Mouse (Mus musculus): ENCODE measurements around the gene Mgat4a.
"Not testable (repeated sequence)": the region's sequence is repeated elsewhere in the genome, so short reads cannot be mapped to it uniquely, and the experiment has no call there.

The Mgat4a gene

DNA sequence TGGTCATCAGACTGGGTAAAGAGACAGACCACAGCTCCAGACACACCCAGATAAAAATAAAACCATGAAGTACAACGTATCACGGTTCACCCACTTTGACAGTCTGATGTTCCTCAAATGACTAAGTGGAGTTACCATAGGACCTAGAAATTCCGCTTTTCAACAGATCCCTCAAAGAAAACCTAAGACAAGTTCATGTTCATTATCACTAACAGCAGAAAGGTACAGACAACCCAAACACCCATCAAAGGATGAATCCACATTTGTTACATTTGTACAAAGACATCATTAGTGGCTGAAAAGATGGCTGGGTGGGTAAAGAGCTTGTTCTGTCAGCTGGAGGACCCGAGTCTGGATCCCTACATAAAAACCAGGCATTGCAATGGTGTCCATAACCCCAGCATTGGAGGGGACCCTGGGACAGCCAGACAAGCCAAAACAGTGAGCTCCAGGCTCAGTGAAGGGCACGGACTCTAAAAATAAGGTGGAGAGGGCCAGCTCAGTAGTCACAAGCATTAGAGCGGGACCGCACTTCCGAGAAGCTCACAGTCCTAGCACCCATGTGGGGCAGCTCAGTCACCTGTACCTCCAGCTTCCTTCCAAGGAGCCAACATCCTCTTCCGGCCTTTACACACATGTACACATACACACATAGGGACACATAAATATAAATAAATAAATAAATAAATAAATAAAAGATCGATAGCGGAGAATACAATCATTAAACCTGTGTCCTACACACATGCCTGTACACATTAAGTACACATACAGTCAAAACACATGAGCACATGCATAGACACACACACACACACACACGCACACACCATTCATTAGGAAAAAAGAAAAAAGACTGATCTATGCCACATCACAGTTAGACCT lies 8.9 kb downstream of the Mgat4a start:
- DNase-seq (ENCODE audit: low read depth), result no peak

DNA sequence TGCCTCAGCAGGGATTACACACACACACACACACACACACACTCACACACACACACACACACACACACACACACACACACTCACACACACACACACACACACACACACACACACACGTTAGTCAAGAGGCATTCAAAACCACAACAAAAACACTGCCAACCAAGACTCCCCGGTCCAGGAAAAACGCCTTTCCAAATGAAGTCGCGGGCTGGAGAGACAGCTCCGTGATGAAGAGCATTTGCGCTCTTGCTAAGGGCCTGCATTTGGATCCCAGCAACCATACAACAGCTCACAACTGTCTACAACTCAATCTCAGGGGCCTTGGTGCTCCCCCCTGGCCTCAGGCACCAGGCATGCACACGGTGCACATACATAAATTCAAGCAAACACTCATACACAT lies 10.8 kb downstream of the Mgat4a start:
- no peak for DNase-seq (ENCODE audit: low read depth)

DNA sequence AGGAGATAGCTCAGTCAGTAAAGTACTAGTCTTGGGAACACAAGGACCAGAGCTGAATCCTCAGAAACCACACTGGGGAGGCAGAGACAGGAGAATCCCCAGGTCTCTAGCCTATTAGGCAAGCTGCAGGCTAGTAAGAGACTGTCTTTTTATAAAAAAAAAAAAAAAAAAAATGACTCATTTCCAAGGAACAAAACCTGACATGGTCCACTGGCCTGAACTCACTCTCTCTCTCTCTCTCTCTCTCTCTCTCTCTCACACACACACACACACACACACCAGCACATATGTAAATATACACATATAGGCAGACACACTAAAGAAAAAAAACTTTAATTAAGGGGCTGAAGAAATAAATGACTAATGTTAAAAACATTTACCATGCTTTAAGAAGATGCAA lies 14.6 kb downstream of the Mgat4a start:
- no peak for DNase-seq (ENCODE audit: low read depth)

DNA sequence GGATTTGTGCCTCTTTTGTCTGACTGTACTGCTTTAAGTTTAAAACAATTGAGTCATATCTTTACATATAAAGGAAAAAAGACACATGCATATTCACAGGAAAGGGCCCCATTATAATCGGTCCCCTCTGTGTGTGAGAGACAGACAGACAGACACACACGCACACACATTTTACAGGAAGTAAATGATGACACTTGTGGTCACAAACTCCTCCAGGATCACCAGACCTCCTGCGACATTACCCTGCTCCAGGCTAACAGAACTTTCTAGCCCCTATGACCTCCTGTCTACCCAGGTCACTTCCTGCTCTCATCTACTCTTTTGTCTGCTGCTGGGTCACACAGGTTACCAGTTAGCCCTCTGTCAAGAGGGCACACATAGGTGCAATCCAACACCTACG lies 16.1 kb downstream of the Mgat4a start:
- DNase-seq (ENCODE audit: low read depth), result no peak

DNA sequence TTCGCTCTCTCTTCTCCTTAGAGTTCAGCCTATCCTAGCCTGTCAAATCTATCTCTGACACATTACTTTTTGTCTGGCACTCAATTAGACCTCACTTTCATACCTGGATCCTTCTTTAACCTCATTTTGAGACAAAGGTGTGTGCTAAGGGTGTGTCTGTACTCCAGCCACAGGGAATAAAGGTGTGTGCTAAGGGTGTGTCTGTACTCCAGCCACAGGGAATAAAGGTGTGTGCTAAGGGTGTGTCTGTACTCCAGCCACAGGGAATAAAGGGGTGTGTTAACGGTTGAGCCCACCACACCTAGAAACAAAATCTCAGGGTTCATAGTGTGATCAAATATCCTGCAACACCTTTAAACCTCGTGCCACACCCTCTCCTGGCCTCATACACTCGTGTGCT lies 16.7 kb downstream of the Mgat4a start:
- not testable (repeated sequence) for DNase-seq (ENCODE audit: low read depth)

DNA sequence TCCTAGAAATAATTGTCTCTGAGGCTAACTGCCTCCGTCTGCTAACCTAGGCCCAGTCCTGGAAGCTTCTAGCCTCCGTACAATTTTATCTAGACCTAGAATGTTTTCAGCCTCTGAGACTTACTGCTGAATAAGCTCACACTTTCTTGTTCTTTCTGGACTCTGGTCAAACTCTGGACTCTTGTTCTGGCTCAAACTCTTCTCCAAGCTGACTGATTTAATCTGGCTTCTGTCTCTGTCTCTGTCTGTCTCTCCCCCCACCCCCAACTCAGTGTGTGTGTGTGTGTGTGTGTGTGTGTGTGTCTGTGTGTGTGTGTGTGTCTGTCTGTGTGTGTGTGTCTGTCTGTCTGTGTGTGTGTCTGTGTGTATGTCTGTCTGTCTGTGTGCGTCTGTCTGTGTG lies 17.3 kb downstream of the Mgat4a start:
- not testable (repeated sequence) for DNase-seq (ENCODE audit: low read depth)

DNA sequence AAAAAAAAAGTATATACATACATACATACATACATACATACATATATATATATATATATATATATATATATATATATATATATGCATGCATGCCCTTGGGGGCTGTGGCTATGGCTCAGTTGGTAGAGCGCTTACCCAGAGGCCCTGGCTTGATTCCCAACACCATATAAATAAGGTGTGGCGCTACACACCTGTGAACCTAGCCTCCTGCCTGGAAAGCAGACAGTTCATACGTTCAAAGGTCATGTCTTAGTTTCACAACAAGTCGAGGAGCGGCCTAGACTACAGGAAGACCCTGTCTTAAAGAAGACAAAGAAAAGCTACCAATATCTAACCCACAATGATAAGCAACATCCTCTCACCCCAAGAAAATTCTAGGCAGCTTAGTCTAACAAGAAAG lies 18.7 kb downstream of the Mgat4a start:
- DNase-seq (ENCODE audit: low read depth), result no peak

DNA sequence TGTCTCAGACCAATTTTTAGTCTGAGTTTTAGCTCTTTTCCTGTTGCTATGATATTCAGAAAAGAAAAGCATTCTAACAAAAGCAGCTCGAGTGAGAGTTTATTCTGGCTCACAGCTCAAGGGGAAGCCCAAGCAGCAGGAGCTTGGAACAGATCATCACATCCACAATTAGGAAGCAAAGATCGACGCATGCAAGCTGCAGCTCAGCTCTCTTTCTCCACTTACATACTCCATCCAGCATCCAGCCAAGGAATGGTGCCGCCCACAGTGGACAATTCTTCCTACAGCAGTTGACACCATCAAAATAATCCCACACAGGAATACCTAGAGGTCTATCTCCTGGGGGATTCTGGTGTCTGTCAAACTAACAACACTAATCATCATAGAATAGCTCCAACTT lies 22.0 kb downstream of the Mgat4a start:
- DNase-seq (ENCODE audit: low read depth), result no peak

DNA sequence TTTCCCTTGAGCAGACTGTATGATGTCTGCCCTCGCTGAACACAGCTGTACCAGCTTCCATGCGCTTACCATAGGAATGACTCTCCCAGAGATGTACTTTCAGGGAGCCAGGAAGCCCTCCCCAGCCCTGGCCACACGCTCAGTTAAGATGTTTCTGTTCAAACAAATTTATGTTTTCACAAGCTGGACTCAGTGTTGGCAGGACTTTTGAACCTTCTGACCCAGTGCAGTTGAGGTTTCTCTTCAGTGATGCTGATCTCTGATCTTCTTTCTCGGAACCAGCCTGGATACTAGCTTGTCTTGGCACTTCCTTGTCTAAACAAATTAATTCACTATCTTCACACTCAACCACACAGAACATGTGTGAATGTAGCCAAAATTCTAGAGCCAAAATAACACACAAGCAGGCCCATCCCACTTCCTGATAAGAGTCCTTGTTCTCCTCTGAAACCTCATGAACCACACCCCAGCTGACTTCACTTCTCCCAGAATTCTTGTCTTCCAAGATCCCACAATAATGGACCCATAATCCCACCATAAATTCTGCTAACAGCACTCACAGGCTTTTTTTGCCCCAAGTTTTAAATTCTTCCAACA lies 22.6 kb downstream of the Mgat4a start:
- no peak for DNase-seq (ENCODE audit: low read depth)

DNA sequence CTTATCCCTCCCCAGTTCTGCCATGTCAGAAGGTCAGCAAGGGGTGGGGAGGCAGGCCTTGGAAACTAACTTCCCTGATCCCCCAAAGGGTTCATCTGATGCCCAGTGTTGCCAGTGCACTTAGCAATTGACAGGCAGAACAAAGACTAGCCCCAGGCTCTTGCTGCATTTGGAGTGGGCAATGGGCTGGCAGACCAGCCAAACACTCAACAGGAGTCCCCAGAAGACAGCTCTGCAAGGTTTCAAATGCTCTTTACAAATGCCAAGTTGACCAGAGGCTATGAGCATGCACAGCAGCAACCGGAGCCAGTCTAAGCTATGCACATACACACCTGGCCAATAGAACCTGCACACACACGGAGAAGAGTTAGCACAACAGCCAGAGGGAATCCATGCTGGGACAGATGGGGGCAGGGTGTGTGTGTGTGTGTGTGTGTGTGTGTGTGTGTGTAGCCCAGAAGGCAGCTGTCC lies 27.8 kb downstream of the Mgat4a start:
- DNase-seq (ENCODE audit: low read depth), result no peak

DNA sequence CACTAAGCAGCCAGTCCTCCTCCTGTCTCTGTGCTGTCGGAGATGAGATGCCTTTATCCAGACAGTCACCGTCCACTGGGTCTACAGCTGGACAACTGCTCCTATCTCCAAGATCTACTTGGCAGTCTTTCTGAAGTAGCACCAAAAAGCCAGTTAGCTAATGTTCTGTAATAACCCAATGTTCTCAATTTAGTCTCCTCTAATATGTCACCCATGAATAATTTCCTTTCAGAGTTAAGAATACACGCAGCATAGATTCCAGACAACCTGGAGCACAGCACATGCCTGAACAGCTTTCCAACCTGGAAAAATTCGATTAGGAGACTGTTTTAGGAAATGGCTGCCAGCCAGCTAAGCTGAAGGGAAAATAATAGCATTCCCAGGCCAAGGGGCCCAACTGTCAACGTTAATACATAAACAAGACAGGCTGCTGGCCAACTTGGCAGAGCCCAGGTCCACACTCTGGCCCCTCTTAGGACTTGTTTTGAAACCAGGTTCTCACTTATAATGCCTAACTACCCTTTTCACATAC lies 28.6 kb downstream of the Mgat4a start:
- peak; percentile 16 for DNase-seq (ENCODE audit: low read depth)

DNA sequence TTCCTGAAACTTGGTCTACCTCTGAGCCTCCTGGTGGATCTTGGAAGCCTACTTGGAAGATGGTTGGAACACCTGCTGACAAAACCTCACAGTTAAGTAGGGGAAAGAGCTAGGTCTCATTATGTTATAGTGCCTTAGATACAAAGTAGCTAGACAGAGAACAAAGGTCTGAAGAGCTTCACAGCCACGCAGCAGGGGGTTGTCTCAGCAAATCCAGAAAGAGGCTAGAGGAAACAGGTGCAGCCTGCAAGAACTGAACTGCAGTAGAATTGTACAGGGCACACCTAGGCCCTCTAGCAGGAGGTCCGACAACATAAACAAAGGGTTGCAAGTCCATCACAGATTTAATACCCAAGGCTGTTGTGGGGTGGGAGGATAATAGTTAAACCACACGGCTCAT lies 30.6 kb downstream of the Mgat4a start:
- DNase-seq (ENCODE audit: low read depth), result no peak

DNA sequence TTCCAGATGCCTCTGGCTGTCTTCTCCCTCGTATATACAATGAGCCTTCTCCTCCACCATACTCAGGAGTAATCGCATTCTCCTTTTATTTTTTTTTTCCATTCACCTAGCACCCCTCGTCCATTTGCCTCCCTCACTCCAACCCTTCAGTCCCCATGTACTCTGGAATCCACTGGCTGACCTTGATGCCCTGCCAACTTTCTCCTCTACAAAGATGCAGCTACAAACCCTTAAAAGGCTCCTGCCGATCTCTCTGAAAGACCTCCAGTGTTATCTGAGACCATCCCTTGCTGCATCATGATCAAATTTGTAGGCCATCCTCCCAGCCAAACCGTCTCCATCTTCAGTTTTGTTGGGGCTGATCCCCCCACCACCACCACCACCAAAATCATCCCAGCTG lies 31.4 kb downstream of the Mgat4a start:
- DNase-seq (ENCODE audit: low read depth), result no peak

DNA sequence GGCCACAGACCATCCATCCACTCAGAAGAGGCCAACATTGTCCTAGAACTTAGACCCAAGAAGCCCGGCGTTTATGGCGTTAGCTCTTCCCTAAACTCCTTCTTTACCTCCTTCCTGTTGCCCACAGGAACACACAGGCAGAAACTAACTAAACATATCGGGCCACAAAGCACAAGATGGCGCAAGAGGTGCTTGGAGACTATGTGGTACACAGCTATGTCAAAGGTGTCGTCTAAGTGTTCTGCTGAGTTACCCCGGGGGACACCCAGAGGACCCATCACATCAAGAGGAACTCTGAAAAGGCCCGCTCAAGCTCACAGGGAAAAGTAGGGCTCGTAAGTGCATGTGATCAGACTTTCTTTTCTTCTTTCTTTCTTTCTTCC lies 35.5 kb downstream of the Mgat4a start:
- DNase-seq (ENCODE audit: low read depth), result no peak

DNA sequence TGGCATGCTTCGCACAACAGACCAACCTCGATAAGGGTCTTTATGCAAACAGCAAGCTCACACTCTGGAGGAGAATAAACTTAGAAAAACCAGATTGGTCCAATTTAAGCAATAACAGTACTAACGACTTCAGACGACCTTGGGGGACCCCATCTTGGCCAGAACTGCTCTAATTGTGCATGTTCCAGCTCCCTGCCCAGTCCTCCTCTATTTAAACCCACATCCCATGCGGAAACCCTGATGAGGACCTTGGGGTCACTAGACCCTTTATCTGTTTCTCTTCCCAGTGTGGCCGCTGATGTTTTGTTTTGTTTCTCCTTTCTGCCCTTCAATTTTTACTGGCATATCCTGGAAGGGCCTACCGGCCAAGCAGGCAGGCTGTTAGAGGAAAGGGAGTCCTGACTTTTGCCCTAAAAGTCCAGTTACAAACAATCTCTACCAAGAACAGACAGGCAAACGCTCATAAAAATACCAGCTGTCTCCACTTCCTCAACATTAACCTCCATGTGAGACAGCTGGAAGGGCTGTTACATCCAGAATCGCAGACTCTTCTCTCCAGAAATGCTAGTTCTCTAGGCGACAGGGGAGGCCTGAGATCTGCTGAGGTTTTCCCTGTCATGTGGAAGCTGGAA lies 36.0 kb downstream of the Mgat4a start:
- no peak for DNase-seq (ENCODE audit: low read depth)

DNA sequence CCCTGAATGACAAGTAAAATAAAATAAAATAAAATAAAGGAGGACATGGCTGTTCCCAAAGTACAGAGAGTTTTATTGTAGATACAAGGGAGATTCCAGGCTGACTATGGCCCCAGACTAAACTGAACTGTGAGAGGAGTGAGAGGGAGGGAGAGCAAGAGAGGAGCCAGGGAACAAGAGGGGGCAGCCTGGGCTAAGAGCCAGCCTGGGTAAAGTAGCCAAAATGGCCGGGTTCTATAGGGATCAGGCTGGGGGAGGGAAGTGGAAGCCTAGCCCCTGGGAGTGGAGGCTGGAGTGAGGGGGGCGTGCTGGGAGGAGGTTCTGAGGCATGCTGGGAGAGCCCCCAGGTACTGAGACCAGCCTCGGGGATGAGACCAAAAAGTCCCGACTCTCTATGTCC lies 37.2 kb downstream of the Mgat4a start:
- no peak for DNase-seq (ENCODE audit: low read depth)

DNA sequence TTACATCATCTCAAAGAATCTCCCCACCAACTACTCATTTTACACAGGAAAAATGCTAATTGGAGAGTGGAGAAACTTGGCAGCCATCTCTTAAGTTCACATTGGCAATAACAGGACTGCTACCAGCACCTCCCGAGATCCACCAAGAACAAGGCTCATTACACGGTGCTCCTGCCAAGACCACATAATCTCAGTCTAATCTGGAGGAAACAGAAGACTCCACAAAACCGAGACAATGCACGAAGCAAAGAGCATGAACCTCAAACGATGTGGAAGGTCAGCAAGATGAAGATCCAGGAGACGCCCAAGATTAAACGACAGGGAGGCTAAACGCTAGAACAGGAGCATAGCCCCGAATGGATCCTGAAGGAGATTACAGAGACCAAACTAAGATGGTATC lies 38.5 kb downstream of the Mgat4a start:
- no peak for DNase-seq (ENCODE audit: low read depth)

DNA sequence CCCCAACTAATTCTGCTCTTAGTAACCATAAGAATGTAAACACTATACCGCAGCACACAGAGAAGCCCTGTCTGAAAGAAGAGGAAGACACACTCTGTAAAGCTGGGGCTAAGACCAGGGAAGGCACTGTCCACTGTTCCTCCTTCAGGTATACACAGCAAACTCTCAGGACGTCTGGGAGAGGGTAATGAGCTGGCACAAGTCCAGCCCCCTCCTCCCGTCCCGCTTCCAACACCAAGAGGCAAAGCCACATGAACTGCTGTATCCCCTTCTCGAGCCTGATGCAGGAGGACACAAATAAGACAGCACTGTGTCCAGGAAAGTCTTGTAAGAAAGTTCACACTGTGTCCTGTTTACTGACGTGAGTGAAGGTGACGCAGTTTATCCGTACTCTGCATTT lies 40.1 kb downstream of the Mgat4a start:
- DNase-seq (ENCODE audit: low read depth), result peak; percentile 5

DNA sequence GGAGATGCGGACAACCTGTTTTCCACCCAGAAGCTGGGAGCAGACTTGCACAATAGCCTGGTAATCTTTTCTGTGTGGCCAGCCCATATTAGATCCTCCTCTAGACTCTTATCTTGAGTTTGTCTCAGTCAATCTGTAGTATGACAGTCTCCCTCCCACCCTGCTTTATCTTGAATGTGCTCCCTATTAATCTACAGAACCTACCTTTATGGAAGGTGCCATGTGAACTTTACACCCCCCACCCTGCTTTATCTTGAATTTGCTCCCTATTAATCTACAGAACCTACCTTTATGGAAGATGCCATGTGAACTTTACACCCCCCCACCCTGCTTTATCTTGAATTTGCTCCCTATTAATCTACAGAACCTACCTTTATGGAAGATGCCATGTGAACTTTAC lies 41.4 kb downstream of the Mgat4a start:
- DNase-seq (ENCODE audit: low read depth), result not testable (repeated sequence)

DNA sequence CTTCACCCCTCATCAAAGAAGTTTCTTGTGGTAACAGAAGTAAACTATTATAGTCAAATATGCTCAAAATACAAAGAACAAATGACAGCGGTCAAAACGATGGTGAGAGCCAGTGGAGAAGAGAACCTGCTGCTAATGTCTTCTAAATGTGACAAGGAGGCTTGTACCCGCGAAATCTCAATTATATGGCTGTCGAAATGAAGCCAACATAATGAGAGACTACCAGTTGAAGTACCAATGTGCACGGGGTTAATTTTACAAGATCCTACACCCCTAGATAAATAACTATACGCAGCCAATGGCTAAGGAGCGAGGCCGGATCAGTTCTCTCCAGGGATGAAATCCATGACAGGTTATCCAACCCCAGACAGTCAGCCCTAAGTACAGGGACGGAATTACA lies 41.9 kb downstream of the Mgat4a start:
- DNase-seq (ENCODE audit: low read depth), result no peak

DNA sequence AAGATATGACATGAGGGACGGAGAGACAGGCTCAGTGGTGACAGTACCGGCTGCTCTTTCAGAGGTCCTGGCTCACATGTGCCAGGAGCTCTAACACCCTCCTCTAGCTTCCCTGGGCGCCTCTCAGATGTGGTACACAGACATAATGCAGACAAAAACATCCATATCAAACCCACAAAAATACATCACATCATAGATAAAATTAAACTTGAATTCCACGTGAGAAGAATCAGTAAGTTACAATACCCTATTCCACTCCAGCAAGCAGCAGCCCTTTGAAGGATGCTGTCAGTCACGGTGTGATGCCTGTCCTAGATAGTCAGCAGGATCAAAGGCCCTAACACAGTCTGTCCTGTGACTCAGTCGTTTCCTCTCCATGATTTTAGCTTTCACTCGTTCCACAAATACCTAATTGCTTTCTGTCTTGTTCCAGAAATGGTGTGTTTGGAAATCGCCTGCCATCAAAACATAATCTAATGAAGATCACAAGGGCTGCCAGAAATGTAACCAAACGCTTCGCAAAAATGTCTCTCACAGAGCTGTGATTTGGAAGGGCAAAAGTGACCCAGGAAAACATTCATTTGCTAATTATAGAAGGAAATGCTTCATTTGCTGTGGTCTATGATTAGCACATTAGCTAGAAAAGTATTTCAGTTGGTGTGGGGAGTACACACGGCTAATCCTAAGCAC lies 44.1 kb downstream of the Mgat4a start:
- no peak for DNase-seq (ENCODE audit: low read depth)

DNA sequence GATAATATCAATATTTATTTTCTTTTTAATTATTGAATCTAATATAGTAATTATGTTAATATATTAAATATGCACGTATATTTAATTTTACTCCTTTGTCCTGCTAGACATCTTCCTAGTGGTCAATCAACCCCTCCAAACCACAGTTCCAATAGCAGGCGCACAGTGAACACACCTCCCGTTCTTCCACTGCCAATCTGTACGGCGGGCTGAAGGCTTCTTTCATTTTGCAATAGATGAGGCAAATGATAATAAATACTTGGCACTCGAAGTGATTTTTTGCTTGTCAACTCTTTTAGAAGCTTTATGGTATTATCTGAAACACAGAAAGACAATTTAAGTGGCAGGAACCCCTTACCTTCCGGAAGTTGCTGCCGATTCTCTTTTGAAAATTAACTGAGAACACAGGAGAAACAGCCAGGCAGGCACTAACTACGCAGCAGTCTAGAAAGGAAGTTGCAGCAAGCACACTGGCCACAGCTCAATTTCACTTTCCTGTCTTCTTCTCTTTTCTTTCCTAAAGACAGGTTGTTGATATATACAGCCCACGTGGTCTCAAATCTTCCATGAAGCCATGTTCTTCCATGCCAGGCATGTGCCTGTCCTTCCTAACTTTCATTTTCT lies 45.0 kb downstream of the Mgat4a start:
- DNase-seq (ENCODE audit: low read depth), result no peak

Data from NIH3T3 (cell line).